Mouse (Mus musculus) embryo, embryonic 11 days (tissue): ENCODE results near the gene Ugt1a9.
"Not testable (repeated sequence)": the region's sequence is repeated elsewhere in the genome, so short reads cannot be mapped to it uniquely, and the experiment has no call there.

Experiments
- DNase-seq: peaks from one replicate; pipeline ENCODE4 v3.0.0-alpha.2; 2015

Gene Ugt1a9

DNA sequence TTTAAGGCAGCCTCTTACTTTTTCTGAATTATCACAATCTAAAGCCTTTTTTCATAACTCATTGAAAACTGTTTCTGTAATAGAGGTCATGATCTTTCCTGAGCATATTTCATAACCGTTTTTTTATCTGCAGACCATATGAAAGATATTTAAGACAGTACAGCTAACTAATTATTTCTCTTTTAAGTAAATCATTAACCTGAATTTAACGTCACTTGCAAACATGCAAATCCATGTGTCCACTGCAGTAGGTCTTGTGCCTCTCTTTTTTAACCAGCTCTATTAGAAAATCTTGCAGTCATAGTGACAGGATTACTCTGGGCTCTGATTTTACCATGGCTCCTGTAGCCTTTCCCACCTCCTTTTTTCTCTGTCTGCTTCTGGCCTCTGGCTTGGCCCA lies at the start of gene Ugt1a9:
Gene Ugt1a9 (plus strand): TSS at position 306 of the 400 bp plus-strand sequence.
- DNase-seq, result no peak

DNA sequence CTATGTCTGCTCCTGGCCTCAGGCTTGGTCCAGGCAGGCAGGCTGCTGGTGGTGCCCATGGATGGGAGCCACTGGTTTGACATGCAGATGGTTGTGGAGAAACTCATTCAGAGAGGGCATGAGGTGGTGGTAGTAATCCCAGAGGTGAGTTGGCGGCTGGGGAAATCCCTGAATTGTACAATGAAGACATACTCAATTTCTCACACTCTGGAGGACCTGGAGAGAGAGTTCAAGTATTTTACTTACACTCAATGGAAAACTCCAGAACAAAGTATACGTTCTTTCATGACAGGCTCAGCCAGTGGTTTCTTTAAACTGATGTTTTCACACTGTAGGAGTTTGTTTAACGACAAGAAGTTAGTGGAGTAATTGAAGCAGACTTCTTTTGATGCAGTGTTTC lies 45.4 kb upstream of the Ugt1a9 start:
- DNase-seq, result not testable (repeated sequence)

DNA sequence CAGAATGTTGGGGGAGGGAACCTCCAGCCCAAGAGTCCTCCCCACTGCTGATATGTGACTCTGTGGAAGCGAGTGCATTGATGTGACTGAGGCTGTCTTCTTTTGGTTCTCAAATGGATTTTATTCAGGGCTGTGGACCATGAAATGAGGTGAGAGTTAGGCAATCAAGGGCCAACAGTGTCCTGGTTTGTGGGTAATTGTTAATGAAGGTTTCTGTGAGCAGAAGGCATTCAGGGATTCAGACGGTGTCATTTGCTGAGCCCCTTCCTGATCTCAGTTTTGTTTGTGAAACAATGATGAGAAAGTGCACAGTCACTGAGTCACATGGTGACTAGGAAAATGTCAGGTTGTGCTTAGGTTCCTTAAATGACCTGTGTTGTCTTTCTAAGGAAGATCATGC lies 27.6 kb upstream of the Ugt1a9 start:
- DNase-seq, result not testable (repeated sequence)

DNA sequence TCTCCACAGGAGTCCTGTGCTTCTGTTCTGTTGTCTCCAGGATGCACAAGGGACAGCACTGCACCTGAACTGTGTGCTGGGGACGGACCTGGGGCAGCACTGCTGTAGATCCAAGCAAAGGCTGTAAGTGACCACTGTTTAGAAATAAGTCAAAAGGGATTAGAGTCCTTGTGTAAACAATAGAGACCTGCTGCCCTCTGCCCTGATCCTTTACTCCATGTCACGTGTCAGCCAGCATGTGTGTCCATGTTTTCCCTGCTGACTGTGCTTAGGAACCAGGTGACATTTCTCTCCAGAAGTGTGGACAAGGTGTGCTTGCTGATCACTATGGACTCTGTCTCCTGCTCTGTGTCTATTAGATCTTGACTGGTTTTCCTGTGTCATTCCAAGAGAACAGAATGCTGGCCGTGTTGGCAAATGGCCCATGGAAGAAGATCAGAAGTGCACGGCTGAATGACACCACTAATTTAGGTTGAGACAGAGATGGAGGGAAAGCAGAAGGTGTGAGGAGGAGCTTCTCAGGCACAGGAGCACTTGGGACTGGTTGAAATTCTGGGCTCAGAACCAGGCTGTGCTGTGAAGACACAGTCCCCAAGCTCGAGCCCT lies 25.7 kb upstream of the Ugt1a9 start:
- DNase-seq, result not testable (repeated sequence)

DNA sequence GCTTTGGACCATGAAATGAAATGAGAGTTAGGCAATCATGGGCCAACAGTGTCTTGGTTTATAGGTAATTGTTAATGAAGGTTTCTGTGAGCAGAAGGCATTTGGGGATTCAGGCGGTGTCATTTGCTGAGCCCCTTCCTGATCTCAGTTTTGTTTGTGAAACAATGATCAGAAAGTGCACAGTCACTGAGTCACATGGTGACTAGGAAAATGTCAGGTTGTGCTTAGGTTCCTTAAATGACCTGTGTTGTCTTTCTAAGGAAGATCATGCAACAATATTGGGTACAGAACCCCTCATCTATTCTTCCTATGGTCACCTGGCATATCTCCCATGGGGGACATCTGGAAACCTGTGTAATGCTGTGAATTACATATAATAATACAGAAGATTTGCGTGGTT lies 23.2 kb upstream of the Ugt1a9 start:
- not testable (repeated sequence) for DNase-seq

DNA sequence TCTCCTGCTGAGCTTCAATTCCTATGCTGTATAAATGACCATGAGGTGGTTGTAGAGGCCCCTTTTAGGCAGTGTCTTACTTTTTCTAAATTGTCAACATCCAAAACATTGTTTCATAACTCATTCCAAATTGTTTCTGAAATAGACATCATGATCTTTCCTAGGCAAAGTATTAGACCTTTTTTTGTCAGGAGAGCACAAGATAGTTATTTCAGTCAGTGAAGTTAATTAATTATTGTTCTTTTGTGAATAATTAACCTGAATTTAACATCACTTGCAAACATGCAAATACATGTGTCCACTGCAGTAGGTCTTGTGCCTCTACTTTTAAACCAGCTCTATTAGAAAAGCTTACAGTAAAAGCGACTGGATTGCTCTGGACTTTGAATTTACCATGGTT lies 15.5 kb upstream of the Ugt1a9 start, which contains the start of gene Ugt1a10:
Gene Ugt1a10 (plus strand): TSS at position 301 of the 400 bp plus-strand sequence.
- no peak for DNase-seq

DNA sequence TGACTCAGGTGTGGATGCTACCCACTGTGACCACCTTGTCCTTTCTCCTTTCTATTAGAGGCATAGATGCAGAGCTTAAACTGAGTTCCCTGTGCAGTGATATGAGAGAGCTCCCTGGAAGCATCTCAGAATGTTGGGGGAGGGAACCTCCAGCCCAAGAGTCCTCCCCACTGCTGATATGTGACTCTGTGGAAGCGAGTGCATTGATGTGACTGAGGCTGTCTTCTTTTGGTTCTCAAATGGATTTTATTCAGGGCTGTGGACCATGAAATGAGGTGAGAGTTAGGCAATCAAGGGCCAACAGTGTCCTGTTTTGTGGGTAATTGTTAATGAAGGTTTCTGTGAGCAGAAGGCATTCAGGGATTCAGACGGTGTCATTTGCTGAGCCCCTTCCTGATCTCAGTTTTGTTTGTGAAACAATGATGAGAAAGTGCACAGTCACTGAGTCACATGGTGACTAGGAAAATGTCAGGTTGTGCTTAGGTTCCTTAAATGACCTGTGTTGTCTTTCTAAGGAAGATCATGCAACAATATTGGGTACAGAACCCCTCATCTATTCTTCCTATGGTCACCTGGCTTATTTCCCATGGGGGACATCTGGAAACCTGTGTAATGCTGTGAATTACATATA lies 4.0 kb upstream of the Ugt1a9 start:
- DNase-seq, result not testable (repeated sequence)

DNA sequence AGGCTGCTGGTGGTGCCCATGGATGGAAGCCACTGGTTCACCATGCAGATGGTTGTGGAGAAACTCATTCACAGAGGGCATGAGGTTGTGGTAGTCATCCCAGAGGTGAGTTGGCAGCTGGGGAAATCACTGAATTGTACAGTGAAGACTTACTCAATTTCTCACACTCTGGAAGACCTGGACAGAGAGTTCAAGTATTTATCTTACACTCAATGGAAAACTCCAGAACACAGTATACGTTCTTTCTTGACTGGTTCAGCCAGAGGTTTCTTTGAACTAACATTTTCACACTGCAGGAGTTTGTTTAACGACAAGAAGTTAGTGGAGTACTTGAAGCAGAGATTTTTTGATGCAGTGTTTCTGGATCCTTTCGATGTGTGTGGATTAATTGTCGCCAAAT lies 302 bp downstream of the Ugt1a9 start:
- DNase-seq, result no peak

DNA sequence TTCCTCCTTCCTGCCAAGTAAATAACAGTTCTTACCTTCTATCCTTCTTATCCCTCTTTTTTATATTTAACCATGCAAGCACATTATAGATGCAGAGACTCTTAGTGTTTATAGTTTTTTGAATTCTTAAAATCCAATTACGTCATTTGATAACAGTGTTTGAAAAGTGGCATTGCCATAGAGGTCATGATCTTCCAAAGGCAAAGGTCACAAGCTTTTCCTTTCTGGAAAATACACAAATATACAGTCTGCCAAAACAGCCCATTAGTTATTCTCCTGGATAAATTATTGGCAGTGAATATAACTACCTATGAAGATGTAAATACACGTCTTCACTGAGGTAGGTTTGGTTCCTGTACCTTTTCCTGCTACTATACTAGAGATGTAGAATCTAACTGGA lies 3.9 kb downstream of the Ugt1a9 start:
- no peak for DNase-seq

DNA sequence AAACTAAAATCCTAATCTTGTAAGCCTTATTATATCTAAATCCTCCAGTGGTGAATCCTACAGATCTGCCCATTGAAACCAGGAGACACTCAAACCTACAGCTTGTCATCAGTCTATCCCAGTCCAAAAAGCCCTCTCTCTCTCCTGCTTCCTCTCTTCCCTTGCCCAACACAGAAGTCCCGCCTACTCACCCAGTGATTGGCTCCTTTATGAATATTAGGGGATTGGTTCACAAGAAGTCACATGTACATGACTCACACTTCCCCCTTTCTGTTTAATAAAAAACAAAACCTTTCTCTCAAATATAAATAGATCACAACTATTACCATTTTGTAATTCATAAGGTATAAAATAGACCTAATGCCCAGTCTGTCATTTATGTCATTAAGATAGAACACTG lies 6.5 kb downstream of the Ugt1a9 start:
- no peak for DNase-seq

DNA sequence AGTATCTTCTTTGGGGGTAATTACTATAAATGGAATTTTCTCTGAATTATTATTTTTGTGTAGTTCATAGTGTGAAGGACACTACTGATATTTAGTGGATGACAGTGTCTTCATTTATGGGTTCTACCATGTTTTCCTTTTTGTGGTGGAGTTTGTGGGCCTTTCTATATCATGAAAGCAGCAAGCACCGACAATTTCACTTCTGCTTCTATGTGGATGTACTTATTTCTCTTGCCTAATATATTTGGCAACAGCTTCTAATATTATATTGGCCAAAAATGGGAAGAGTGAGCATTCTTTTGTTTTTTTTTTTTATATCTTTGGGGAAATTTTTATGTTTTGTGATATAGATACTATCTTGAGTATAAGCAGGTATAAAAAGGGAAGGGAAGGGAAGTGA lies 11.1 kb downstream of the Ugt1a9 start:
- DNase-seq, result no peak

DNA sequence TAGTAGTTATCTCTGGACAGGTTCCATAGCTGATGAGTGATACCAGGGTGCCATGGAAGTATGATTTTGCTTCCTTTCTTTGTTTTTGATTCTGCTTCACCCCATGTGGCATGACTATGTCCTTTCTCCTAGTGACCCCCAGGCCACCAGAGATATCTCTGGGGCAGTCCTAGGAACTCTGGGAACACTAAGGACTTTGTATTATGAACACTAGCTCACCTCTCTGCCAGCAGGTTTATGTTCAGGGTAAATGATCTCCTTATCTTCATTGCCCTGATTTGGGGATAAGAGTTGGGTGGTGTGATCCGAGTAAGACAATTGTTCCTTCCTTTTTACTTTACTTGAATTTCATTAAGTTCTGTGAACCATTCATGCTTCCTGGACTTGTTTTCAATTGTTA lies 15.5 kb downstream of the Ugt1a9 start:
- DNase-seq, result no peak

DNA sequence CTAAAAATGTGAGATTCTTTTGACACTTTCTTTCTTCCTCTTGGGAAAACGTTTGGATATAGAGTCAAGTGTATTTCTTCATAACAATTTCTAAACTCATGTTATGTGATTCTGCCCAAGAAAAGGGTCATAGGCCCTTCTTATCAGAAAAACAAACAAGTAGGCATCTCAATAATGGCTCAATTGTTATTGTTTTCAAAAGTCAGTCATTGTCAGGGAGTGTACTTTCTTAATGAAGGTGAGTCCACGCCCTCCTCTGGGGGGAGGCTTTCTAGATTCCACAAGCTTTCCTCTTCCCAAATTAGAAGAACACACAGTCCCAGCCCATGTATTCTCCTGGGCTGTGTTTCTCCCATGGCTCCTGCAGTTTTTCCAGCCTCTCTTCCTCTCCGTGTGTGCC lies 16.9 kb downstream of the Ugt1a9 start, which contains the start of gene Ugt1a8:
Gene Ugt1a8 (plus strand): TSS at position 301 of the 400 bp plus-strand sequence.
- DNase-seq, result no peak

DNA sequence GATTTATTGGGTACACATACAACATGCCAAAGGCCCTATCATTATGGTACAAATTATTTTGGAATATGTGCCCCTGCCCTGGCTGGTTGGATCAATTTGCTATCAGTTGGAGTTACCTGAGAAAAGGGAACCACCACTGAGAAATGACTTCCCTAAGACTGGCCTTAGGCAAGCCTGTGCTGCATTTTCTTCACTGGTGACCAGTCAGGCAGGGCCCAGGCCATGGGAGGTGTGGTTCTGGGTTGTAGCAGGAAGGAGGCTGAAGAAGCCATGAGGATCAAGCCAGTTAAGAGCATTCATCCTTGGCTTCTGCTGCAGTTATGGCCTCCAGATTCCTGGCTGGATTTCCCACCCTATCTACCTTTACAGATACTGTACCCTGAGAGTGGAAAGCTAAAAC lies 21.7 kb downstream of the Ugt1a9 start:
- DNase-seq, result no peak

DNA sequence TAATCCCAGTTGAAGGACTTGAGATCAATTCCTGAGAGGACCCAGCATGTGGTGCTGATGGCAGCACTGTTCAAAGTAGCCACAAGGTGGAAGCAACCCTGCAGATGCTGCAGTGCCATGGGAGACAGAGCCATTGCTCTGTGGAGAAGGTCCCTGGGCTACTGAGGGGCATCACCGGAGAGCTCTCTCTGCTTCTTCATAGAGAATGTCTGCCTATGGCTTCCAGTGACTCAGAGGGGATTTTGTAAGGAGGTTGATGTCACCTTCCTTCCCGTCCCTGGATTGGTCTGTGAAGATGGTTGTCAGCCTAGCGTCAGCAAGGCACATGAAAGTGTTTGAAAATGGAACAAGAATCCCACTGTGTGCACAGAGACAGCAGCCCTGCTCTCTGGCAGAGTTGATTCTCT lies 23.7 kb downstream of the Ugt1a9 start:
- DNase-seq, result not testable (repeated sequence)

DNA sequence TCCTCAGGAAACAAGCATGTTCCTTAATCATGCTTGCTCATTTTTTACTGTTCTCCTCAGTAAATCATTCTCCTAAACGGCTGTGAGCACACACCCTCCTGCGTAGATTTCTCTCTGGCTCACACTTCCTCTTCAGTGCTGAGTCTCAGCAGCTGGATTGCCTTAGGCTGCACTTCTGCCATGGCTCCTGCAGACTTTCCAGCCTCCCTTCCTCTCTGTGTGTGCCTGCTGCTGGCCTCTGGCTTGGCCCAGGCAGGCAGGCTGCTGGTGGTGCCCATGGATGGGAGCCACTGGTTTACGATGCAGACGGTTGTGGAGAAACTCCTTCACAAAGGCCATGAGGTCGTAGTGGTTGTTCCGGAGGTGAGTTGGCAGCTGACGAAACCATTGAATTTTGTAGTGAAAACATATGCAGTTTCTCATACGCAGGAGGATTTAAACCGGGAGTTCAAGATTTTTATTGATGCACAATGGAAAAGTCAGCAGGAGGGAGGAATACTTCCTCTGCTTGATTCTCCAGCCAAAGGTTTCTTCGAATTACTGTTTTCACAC lies 24.4 kb downstream of the Ugt1a9 start, which contains the start of gene Ugt1a7c:
Gene Ugt1a7c (plus strand): TSS at position 122 of the 552 bp plus-strand sequence.
- peak; percentile 47 for DNase-seq

DNA sequence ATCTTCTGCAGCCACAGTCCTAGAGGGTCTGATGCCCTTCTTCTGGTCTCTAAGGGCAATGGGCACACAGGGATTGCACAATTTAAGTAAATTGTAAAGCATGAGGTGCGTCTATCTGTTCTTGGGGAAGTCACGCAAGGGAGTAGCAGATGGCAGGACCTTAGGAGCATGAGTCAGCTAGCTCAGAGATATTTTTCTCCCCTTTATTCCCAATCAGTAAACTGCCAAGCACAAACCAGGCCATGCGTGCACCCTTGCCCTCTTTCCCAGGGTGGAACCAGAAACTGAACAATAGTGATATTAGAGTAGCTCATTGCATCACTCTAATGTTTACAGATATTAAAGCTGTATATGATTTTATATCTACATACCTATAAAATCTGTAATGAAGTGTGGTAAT lies 27.9 kb downstream of the Ugt1a9 start:
- DNase-seq, result not testable (repeated sequence)

DNA sequence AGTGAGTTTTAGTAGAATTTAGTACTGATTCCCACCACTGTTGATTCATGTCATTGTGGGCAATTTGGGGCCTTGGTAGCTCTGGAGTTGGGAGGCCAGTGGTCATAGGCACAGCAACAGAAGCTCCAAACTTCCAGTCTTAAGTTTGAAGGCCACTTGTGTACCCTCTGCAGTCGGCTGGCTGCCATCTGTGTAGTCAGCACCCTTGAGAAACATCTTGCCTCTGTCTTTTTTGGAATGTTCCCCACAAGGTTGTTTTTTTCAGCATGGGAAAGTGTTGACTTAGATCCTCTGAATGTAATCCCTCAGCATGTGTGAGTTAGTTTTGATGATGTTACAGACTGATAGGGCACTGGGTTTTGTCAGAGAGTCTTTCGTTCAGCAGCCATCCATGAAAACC lies 29.1 kb downstream of the Ugt1a9 start:
- DNase-seq, result not testable (repeated sequence)

DNA sequence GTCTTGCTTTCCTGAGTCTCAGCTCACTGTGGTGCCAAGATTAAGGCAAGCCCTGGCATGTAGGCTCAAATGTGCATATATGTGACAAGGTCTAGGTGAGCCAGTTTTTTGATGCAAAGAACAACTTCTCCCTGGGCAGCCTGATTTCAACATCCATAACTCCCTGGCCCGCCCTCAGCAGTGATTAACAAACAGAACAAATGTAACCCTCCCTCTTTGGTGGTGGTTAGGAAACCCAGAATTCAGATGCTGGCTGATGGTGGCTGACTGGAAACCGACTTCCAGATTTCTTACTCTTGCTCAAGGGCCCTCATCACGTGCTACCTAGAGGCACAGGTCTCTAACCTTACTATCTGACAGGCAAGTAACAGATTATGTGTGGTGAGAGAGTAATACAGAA lies 32.4 kb downstream of the Ugt1a9 start, which contains the start of gene Ugt1a6b:
Gene Ugt1a6b (plus strand): TSS at position 234 of the 400 bp plus-strand sequence.
- DNase-seq, result not testable (repeated sequence)

DNA sequence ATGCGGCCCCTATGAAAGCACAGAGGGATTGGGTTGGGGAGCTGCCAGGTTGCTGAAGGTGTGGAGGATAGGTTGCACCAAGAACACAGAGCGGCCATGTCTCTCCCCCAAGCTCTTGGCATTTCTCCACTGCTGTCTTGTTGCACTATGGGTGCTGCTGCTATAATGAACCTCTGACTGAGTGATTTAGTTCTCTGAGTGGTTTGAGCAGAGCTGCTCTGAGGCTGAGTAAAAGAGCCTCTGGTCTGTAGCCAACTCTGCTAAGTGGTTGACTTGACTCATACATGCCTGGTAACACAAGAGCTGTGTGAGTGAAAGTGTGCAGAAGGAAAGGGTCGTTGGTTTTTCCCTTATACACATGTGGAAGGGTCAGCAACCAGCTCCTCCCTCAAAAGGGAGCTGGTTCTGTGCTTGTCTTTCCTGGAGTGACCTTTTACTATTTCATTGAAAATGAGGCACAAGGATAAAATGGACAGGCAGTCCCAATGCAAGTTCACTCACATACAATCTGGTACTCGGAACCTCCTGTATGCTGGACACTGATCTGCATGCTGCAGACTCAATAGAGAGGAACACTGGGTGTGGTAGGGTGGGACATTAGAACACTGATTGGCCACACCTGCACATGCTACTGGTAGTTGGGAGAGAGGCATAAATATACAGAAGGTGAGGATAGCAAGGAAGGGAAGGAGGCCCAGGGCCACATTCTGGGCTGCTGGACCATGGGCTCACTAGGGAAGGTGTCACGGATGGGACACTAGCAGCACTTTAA lies 33.3 kb downstream of the Ugt1a9 start:
- not testable (repeated sequence) for DNase-seq

DNA sequence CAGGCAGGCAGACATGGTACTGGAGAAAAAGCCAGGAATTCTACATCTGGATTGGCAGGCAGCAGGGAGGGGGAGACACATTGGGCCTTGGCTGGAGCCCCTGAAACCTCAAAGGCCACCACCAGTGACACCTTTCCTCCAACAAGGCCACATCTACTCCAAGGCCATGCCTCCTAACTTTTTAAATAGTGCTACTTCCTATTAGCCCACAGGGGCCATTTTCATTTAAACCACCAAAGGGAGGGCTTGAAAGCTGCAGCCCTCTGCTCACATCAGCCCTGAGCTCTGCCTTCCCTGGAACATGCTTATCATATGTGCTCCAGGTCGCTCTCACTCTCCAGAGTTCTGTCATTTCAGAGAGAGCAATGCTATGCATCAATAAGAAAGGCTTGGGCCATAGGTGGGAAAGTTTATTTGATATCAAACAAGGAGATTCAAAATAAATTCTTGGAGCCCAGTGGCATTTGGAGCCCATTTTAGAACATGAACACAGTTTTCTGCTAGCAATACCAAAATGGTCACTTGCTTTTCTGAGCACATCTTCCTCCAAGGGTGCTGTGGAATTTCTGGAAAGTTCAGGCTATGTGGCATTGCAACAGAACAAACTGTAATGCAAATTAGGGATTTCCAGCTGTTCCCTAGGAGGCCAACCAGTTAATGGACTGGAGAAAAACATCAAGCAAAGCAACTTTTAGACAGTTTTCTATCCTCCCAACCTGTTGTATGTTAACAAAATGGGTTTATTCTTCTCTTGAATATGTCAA lies 34.2 kb downstream of the Ugt1a9 start:
- DNase-seq, result no peak

DNA sequence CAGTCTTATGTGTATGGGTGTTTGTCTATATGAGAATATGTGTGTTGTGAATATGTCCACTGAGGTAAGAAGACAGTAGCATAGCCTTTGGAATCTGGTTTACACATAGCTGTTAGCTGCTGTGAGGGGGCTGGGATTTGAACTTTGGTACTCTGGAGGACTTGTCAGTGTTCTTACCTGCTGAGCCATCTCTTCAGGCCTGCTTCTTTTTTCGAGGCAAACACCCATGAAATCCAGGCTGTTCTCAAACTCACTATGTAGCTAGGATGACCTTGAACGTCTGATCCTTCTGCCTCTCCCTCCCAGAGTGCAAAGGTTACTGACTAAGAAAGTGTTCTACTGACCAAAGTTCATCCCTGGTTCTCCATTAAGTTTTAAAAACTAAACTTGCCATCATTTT lies 35.1 kb downstream of the Ugt1a9 start:
- DNase-seq, result no peak
